Mouse (Mus musculus) neural tube, embryonic 14.5 days (tissue): ENCODE results near the gene Ndufc1. TPM values are rescaled to one million over a fixed set of nuclear protein-coding genes. Genes with fewer than 3 reads are reported as not detected.
"Not testable (repeated sequence)": the region's sequence is repeated elsewhere in the genome, so short reads cannot be mapped to it uniquely, and the experiment has no call there.

Source experiments
- ATAC-seq: fragments of 200-750 bp; cut with Nextera tagmentation; 2 replicates; pipeline ENCODE4 v1.8.0; 2017; ENCODE audit warnings: low read depth, mild to moderate bottlenecking, moderate TSS enrichment, moderate library complexity
- H3K27ac ChIP-seq: fragments of 300-500 bp; sonication (generic); 2 replicates; pipeline ENCODE4 v1.5.1; 2014; ENCODE audit warnings: low read depth, mild to moderate bottlenecking, control low read depth, low read length, moderate library complexity, mixed read lengths
- H3K27me3 ChIP-seq: fragments of 300-500 bp; sonication (generic); 2 replicates; pipeline ENCODE4 v1.6.1; 2014; ENCODE audit warnings: low read length; ENCODE audit not compliant: control insufficient read depth, insufficient read depth
- H3K36me3 ChIP-seq: fragments of 300-500 bp; sonication (generic); 2 replicates; pipeline ENCODE4 v1.6.1; 2014; ENCODE audit warnings: low read length, mixed read lengths; ENCODE audit not compliant: control insufficient read depth, insufficient read depth
- H3K4me1 ChIP-seq: fragments of 300-500 bp; sonication (generic); 2 replicates; pipeline ENCODE4 v1.6.1; 2014; ENCODE audit warnings: low read length; ENCODE audit not compliant: control insufficient read depth, insufficient read depth
- H3K4me2 ChIP-seq: fragments of 300-500 bp; sonication (generic); 2 replicates; pipeline ENCODE4 v1.6.1; 2014; ENCODE audit warnings: mild to moderate bottlenecking, low read depth, low read length, control low read depth
- H3K4me3 ChIP-seq: fragments of 300-500 bp; sonication (generic); 2 replicates; pipeline ENCODE4 v1.5.1; 2014; ENCODE audit warnings: low read depth, low read length, control low read depth, mixed read lengths
- H3K9ac ChIP-seq: fragments of 300-500 bp; sonication (generic); replicated peaks from 2 replicates; pipeline ENCODE4 v1.6.1; 2014; ENCODE audit warnings: low read depth, mild to moderate bottlenecking, control low read depth, low read length, mixed read lengths
- H3K9me3 ChIP-seq: fragments of 300-500 bp; sonication (generic); 2 replicates; pipeline ENCODE4 v1.6.1; 2016; ENCODE audit warnings: low read length; ENCODE audit not compliant: control insufficient read depth
- WGBS: fragments of 180-500 bp; shearing (Covaris S2); extraction: QIAGEN DNeasy Blood & Tissue Kit; methylation state at CpG from one replicate; pipeline ENCODE4 v1.1.7; 2014; 5-methylcytosine and 5-hydroxymethylcytosine counted together
- polyA plus RNA-seq: library from polyadenylated mRNA; unstranded; fragments of >200 nt; fragmentation: Nextera tagmentation; extraction: Ambion mirVana; gene quantifications from 2 replicates; pipeline ENCODE4 v1.2.1, GENCODE M21; 2014

The Ndufc1 gene
- polyA plus RNA-seq: 804 and 840 TPM in 2 replicates

DNA sequence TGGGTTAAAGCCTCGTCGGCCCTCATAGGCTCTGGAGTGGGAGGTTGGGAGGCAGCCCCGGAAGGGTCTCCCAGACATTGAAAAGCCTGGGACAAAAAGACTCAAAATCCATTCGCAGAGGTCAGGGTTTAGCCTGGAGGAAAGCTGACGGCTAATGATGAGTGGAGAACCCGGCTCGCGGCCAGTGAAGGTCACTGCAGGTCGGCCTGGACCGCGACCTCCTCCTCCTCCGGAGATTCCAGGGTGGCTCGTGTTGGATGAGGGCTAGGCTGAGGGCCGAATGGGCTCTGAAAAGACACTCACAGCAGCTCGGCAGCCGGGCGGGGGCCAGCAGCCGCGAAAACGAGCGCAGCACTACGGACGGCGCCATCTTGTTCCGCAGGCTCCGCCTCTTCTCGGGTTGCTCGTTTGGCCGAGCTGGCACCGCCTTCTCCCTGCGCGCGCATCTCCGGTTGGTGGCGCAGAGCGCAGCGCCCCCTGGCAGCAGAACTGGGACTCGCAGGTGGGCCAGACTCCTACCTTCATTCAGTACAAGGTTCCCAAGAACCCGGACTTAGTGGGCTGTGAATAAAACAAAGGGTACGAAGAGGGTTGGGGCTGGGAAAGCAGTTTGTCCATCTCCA, at the start of gene Ndufc1:
TSS of gene Ndufc1 (minus strand) at position 428 of the 623 bp plus-strand sequence.
- H3K4me2 ChIP-seq: peak within 1 kb of the TSS; percentile 71
- H3K27me3 ChIP-seq: no peaks in the 10 kb centered on the region
- WGBS: under 1% methylated on average over 40 of the region's 40 CpGs
- H3K4me1 ChIP-seq: peaks cover 8% of the 10 kb centered on the region
- 0 out of 2 replicates have a peak, but pooled peaks cover 7% of the 10 kb centered on the region for H3K36me3 ChIP-seq
- peak within 1 kb of the TSS; percentile 91 for H3K9ac ChIP-seq
- H3K4me3 ChIP-seq: peak within 1 kb of the TSS; percentile 81
- H3K27ac ChIP-seq: peak within 1 kb of the TSS; percentile 95
- no peaks in the 10 kb centered on the region for H3K9me3 ChIP-seq
- peak; percentile 90 for ATAC-seq

DNA sequence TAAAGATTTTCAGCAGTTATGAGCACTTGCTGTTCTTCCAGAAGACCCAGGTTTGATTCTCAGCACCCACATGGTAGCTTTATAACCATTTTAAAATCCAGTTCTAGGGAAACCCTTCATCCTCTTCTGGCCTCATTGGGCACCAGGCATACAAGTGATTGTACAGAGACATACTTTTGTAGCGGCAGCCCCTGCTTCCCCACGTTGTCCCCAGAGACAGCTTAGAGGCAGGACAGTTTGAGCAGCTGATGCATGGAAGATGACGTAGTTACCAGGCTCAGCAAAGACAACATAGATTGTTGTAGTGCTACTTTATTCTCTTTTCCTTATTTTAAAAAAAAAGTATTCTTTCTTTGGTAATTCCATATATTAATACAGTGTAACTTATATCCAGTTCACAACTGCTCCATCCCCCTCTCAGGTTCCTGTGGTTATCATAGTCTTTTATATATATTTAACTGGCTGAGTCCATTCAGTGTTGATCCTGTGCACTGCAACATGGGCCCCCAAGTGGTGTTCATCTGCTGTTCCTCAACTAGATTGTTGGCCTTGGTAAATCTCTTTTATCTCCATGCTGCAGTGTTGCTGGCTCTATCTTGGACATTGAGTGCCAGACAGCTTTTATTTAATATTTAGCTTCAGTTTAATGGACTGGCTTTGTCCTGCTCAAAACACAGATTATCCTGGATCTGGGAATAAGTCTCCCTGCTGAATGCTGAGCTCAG, 26.2 kb upstream of the Ndufc1 start:
- Histone ChIP-seq H3K4me1 (no peaks in the 10 kb centered on the region), H3K9me3 (no peaks in the 10 kb centered on the region), H3K4me3 (no peak overlapping the region), H3K9ac (no peak overlapping the region), H3K36me3 (no peaks in the 10 kb centered on the region), H3K4me2 (no peak overlapping the region), H3K27ac (no peak overlapping the region), H3K27me3 (no peaks in the 10 kb centered on the region)
- no peak for ATAC-seq
- WGBS: 57% methylated on average over 3 of the region's 3 CpGs

DNA sequence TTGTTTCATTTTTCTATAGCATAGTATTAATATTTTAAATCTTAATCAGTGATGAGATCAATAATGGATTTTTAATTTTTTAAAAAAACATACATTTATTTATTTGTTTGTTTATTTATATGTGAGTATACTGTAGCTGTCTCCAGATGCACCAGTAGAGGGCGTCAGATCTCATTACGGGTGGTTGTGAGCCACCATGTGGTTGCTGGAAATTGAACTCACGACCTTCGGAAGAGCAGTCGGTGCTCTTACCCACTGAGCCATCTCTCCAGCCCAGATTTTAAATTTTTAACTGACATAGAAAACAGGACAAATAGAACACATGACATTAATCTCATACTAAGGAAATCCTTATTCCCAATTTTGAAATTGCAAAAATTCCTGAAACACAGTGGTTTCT, 25.6 kb upstream of the Ndufc1 start:
- not testable (repeated sequence) for H3K9me3 ChIP-seq, H3K9ac ChIP-seq, H3K36me3 ChIP-seq, H3K4me1 ChIP-seq, H3K4me2 ChIP-seq, ATAC-seq, H3K27me3 ChIP-seq, H3K4me3 ChIP-seq, H3K27ac ChIP-seq
- 85% methylated on average over 5 of the region's 5 CpGs for WGBS

DNA sequence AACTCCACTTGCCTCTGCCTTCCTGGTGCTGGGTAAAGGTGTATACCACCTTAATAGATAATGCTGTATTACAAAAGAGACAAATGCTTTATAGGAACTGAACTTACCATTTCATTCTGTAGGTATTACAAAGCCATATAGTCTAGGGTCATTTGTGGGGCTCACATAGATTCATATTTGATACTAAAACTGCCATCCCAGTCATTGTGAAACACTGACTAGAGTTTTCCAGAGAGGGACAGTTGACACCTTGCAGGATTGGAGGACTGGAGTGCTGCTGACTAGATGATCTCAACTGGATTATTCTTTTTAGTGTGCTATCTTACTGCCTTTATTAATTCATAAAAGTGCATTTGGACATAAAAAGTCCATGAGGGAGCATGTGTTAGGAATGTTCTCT, 16.6 kb upstream of the Ndufc1 start:
- no peak for ATAC-seq
- no peaks in the 10 kb centered on the region for H3K9me3 ChIP-seq
- H3K27ac ChIP-seq: no peak overlapping the region
- no peaks in the 10 kb centered on the region for H3K27me3 ChIP-seq
- no peaks in the 10 kb centered on the region for H3K36me3 ChIP-seq
- H3K4me2 ChIP-seq: no peak overlapping the region
- H3K4me1 ChIP-seq: no peaks in the 10 kb centered on the region
- no peak overlapping the region for H3K4me3 ChIP-seq
- H3K9ac ChIP-seq: no peak overlapping the region

DNA sequence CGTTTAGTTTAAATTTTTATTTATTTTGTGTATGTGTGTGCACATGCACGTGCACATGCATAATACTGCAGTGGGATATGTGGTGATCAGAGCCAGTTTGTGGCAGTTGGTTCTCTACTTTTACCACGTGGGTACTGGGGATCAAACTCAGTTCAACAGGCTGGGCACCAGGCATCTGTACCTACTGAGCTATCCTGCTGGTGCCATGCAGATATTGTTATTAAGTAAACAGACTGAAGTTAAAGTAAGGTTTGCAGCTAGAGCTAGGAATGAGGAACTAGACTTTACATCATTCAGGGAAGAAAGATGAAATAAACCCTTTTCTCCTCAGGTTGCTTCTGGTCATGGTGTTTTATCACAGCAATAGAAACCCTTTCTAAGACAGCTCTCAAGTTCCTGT, 13.1 kb upstream of the Ndufc1 start:
- H3K9me3 ChIP-seq: no peaks in the 10 kb centered on the region
- 84% methylated on average over 3 of the region's 3 CpGs for WGBS
- ATAC-seq: no peak
- no peak overlapping the region for H3K9ac ChIP-seq
- no peaks in the 10 kb centered on the region for H3K36me3 ChIP-seq
- H3K27me3 ChIP-seq: no peaks in the 10 kb centered on the region
- H3K4me2 ChIP-seq: no peak overlapping the region
- H3K4me1 ChIP-seq: peaks cover 12% of the 10 kb centered on the region
- no peak overlapping the region for H3K4me3 ChIP-seq
- H3K27ac ChIP-seq: no peak overlapping the region

DNA sequence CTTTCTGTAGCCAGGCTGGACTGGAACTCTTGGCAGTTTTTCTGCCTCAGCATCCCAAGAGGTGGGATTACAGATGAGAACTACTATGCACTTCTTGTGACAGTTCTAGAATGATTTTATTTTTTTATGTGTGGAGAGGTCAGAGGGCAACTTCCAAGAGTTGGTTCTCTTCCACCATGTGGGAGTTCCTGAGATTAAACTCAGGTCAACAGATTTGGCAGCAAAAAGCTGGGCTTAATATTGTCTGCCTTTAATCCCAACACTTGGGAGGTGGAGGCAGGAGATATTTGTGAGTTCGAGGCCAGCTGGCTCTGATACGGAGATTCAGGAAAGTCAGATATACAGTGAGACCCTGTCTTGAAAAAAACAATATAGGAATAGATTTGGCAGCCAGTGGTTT, 9.2 kb upstream of the Ndufc1 start:
- no peak overlapping the region for H3K4me3 ChIP-seq

DNA sequence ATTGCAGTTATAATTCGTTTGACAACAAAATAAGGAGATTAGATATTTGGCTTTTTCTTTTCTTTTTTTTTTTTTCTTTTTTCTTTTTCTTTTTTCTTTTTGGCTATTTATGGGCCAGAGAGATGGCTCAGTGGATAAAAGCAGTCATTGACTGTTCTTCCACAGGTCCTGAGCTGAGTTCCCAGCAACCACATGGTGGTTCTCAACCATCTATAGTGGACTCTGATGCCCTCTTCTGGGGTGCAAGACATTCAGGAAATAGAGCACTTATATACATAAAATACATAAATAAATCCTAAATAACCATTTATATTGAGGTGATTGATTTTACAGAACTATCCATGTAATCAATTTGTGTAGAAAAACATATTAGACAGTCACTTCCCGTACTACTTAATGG, 8.7 kb upstream of the Ndufc1 start:
- Histone ChIP-seq H3K9ac (peak overlapping the region; percentile 95; the same call in 1 of the 2 replicates), H3K4me2 (peak overlapping the region; percentile 96)

More for the DNA sequence above, 9.2 kb upstream of the Ndufc1 start:
- Histone ChIP-seq H3K4me2 (peak overlapping the region; percentile 96; the same call in 1 of the 2 replicates), H3K27ac (no peak overlapping the region), H3K36me3 (no peaks in the 10 kb centered on the region), H3K9me3 (no peaks in the 10 kb centered on the region), H3K9ac (0 out of 2 replicates have a peak overlapping the region, but pooled peaks have one; percentile 11), H3K27me3 (no peaks in the 10 kb centered on the region), H3K4me1 (peaks cover 19% of the 10 kb centered on the region)
- ATAC-seq: no peak
- 82% methylated on average over 2 of the region's 2 CpGs for WGBS

DNA sequence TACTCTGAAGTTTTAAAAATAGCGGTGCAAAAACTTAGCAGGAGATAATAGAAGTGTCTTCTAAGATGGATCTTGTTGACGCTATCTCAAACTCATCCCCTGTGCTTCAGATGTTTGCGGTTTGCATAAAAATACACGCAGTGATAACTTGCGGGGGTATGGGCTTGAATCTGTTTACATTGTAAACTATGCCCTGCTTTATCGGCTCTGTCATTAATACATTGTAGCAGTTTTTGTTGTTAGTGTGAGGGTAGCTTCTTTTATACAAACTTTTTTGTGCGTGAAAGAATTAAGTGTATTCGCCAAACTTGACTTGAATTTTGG, 8.3 kb upstream of the Ndufc1 start:
- peak overlapping the region; percentile 96 for H3K4me2 ChIP-seq
- peak overlapping the region; percentile 88 for H3K4me3 ChIP-seq
- H3K4me1 ChIP-seq: peaks cover 19% of the 10 kb centered on the region
- no peaks in the 10 kb centered on the region for H3K27me3 ChIP-seq
- H3K9me3 ChIP-seq: no peaks in the 10 kb centered on the region
- ATAC-seq: no peak
- H3K27ac ChIP-seq: peak overlapping the region; percentile 89; the same call in 1 of the 2 replicates
- H3K36me3 ChIP-seq: no peaks in the 10 kb centered on the region
- H3K9ac ChIP-seq: peak overlapping the region; percentile 95
- 11% methylated on average over 8 of the region's 8 CpGs for WGBS

More for the DNA sequence above, 8.7 kb upstream of the Ndufc1 start:
- Histone ChIP-seq H3K27ac (no peak overlapping the region), H3K9me3 (no peaks in the 10 kb centered on the region), H3K27me3 (no peaks in the 10 kb centered on the region), H3K4me3 (peak overlapping the region; percentile 88), H3K4me1 (peaks cover 19% of the 10 kb centered on the region), H3K36me3 (no peaks in the 10 kb centered on the region)
- WGBS: 58% methylated on average over 2 of the region's 2 CpGs
- no peak for ATAC-seq

DNA sequence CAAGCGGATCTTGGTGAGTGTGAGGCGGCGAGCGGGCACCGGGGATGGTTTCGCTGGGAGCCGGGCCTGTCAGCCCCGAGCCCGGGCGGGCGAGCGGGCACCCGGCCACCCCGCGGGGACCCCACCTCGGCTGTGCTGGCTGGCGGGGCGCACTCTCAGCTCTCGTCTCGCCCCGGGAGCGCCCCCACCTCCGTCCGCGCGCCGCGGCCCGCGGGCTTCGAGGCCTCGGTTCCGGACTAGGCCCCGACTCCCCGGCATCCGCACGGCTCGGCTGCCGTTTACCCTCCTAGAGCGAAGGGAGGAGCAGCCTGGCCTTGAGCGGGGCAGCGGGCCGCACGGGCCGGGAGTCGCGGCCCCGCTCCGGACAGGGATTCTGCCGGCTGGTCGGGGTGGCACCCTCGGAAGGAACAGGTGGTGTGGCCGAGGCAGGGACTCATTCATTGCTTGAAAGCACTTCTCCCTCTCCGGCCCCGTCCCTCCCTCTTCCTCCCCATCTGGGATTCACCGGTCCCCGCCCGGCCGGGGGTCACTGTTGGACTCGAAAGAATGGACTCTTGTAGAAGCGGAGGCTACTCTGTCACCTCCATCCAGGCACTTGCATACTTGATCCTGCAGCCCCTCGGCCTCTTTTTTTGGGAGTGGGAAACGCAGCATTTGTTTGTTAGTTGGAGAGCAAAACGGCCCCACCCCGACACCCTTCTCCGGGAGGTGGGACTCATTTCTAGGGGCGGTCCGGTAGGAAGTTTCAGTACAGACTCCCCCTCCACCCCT, 7.8 kb upstream of the Ndufc1 start:
- H3K9ac ChIP-seq: peak overlapping the region; percentile 95
- H3K9me3 ChIP-seq: no peaks in the 10 kb centered on the region
- no peaks in the 10 kb centered on the region for H3K27me3 ChIP-seq
- peak overlapping the region; percentile 89 for H3K27ac ChIP-seq
- H3K4me2 ChIP-seq: peak overlapping the region; percentile 96
- no peaks in the 10 kb centered on the region for H3K36me3 ChIP-seq
- peak; percentile 54 for ATAC-seq
- WGBS: under 1% methylated on average over 66 of the region's 68 CpGs
- peak overlapping the region; percentile 88 for H3K4me3 ChIP-seq
- peaks cover 19% of the 10 kb centered on the region for H3K4me1 ChIP-seq
